Mouse (Mus musculus) G1E (cell line): ENCODE results near the gene Olfr69.

Experiments used
- CTCF ChIP-seq: IDR thresholded peaks from 2 replicates; pipeline ENCODE4 v1.5.1; 2012; ENCODE audit warnings: low read depth, low read length, inconsistent platforms, mixed read lengths
- TAL1 ChIP-seq: conservative IDR thresholded peaks from 2 replicates; pipeline ENCODE4 v1.6.1; 2012; ENCODE audit warnings: low read depth, low read length, inconsistent platforms, mixed read lengths

GRCm38 (mm10) chr7:103813766-103814165 is 42.4 kb upstream of the Olfr69 start, which contains the start of gene Hbb-bt:
- no peak for TF ChIP-seq CTCF
- TF ChIP-seq TAL1 = no peak
